Mouse (Mus musculus): ENCODE results near the gene Lamc3.
"Not testable (repeated sequence)": the region's sequence is repeated elsewhere in the genome, so short reads cannot be mapped to it uniquely, and the experiment has no call there.

The Lamc3 gene

GRCm38 (mm10) chr2:31878610-31879009 lies 8.5 kb upstream of the Lamc3 start:
- no peak for DNase-seq

DNA sequence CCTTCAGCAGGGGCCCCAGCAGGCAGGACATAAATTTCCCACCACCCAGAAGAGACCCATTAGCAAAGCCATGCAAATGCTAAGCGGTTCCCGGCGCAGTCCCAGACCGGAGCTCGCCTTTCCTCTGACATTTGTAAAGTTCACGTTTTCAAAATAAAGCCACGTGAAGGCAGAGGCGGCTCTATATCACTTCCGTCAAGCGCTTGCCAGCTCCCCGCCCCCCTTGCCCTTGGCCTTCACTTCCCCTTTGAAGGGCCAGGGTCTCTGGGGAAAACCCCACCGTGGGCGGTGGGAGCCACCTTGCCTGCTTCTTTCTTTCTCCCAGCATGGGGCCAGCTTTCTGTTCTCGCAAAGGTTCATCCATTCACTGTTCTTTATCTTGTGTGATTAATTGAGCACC lies 6.2 kb upstream of the Lamc3 start:
- peak; percentile 56 for DNase-seq

- no peak for DNase-seq
Measured at GRCm38 (mm10) chr2:31883061-31883460, 4.0 kb upstream of the Lamc3 start.

DNA sequence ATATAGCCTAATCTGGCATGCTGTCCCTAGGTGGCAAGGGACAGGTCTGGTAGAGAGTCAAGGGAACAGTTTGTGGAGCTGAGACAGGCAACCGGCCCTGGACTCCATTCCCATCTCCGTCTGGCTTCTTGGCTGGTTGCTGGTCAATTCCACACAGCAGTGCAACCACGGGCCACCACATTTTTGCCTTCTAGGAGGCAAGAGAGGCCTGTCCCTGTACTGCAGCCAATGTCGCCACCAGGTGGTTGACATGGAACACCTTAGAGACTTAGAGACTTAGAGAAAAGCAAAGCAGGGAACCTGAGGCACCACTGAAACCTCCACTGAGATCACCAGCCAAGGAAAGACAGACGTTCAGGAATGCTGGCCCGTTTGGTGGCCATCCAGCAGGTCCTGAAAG lies 2.3 kb upstream of the Lamc3 start:
- DNase-seq = peak; percentile 75

DNA sequence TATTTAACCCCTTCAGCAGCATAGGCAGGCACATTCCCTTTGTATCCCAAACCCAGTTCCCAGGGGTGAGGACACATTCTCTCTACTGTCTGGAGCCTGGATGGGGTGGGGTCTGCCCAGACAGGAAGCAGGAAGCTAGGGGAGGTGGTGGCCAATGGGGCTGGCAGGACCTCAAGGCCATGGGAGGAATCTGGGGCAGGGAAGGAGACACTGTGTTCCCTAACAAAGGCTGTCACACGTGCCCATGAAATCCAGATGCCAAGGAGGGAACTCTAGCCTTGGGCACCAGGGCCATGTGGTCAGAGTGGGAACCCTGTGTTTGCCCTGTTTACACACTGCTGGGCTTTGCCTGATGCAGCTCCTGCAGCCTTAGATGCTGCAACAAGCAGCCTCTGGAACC lies 1.8 kb downstream of the Lamc3 start:
- no peak for DNase-seq

DNA sequence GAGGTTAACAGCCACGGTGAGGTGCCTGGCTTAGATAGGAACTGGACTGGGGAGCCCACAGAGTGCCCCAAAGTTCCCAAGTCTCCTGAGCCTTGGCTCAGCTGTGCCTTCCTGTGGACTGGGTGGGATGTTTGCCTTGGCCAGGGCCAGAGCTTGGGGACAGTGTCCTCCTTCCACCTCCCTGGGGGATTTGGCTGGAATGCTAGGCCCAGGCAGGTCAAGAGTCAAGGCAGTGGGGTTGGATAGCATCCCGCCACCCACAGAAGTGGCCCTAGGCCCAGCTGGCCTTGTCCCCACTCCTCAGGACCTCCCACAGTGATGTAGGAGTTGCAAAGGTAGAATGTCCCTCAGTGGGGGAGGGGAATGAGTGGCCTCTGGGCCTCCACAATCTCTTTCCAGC lies 4.1 kb downstream of the Lamc3 start:
- no peak for DNase-seq

DNA sequence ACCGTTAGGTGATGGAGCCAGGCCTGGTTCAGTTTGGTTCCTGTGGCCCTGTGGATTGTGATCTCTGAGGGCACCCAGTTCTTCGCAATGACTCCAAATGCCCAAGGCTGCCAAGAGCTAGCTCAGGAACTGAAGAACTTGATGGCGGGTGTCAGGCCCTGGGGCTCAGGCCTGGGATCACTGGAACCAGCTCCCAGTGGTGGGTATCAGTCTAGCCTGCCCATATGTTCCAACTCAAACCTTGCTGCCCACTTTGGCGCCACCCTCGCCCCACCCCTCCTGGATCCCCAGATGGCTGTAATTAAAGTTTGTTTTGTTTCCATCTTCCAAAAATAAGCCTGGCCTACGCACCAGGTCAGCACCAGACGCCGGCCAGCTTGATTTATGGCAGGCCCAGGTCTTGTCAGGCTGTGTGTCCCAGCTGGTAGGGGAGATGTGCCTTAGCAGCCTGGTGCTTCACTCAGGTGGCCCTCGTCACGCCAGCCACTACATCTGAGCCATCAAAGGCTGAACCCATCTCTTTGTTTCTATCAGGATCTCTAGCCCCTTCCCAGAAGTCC lies 6.1 kb downstream of the Lamc3 start:
- DNase-seq = peak; percentile 36

DNA sequence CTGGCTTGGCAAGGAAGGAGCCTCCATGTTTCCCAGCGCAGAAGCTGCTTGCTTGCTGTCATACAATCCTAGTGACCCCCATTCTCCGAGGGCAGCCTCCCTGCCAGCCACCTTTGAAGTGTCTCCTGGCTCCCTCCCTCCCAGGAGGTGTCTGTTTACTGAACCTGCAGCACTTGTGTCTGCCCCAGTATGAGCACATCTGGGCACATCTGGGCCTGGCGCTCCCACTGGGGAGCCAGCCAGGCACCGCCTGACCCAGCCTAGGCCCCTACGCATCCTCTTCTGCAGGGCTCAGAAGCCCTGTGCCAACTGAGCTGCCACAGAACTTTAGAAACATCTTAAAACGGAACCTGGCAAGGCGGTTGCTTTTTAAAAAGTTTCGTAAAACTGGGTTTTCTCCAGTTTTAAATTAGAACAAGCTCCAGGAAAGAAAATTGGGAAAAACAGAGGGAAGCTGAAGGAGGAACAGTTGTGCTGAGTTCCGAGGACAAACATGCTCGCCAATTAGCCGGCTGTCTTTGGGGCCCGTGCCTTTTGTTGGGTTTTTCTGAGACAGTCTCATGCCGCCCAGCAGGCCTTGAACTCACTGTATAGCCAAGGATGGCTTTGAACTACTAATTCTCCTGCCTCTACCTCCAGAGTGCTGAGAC lies 7.3 kb downstream of the Lamc3 start:
- peak; percentile 36 for DNase-seq

DNA sequence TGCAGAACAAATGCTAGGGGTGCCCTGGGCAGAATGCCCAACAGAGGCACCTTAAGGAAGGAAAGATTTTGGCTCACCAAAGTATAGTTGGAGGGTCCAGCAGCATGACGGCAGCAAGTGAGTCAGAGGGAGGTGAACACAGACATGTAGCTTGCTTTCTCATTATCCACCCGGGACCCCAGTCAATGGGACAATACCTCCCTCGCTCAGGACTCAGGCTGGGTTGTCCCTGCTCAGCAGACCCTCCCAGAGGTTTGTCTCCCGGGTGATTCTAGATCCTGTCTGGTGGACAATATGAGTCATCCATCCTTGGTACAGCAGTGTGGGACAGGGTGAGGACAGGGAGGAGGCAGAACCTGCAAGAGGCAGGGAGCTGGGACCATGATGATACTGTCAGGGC lies 13.8 kb downstream of the Lamc3 start:
- no peak for DNase-seq

DNA sequence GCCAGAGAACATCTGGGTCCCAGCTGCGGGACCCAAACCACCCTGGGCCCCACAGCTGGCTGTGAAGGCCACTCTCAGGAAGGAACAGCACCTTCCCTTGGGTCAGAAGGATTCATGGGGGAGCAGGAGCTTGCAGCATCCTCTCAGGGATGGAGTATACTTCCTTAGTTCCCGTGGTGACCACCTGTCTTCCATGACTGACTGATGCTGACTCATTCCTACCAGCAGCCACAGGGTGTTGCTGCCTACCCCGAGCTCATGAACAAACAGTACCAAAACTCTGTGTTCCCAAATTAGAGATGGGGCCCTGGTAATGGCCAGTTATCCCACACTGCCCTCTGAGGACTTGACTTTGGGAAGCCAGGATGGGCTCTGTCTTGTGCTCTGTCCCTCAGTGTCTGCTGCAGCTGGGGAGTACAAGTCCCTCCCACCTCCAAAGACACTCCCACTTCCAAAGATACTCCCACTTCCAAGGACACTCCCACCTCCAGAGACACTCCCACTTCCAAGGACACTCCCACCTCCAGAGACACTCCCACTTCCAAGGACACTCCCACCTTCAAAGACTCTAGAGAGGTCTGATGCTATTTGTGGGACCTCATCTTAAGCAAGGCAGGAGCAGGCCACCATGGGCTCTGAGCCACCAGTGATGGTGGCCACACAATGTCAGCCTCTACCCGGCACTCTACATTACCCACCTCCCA lies 14.7 kb downstream of the Lamc3 start:
- peak; percentile 18 for DNase-seq

GRCm38 (mm10) chr2:31904089-31904488 lies 17.0 kb downstream of the Lamc3 start:
- DNase-seq = peak; percentile 34

- peak; percentile 63 for DNase-seq
Measured at GRCm38 (mm10) chr2:31904622-31905021, 17.5 kb downstream of the Lamc3 start.

- DNase-seq = no peak
Measured at GRCm38 (mm10) chr2:31905682-31906081, 18.6 kb downstream of the Lamc3 start.

- DNase-seq = no peak
Measured at GRCm38 (mm10) chr2:31906407-31906806, 19.3 kb downstream of the Lamc3 start.

DNA sequence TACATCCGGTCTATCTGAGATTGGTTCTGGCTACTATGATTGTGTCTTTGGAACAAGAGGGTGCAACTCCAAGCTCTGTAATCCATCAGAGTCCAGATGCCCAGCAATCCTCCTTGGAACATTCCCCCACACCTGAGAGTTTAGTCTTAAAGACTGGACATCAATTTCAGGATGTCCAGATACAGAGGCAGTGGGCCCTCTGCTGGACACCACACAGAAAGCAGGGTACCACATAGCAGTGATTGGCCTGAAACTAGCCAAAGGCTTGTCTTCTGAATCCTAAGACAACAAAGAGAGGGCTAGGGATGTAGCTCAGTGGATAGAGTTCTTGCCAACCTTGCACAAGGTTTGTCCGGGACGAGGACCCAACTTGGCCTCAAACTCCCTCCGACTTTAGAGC lies 25.5 kb downstream of the Lamc3 start:
- peak; percentile 62 for DNase-seq

DNA sequence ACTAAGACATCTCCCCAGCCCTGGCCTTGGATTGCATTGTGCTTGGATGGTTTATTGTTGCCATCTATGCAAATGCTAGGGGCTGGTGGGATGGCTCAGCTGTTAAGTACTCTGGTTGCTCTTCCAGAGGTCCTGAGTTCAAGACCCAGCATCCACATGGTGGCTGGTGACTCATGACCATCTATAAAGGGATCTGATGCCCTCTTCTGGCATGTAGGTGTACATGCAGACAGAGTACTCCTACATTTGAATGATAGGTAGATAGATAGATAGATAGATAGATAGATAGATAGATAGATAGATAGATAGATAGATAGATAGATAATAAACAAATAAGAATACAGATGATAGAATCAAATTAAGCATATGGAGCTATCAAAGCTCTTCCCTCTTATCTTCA lies 27.1 kb downstream of the Lamc3 start:
- not testable (repeated sequence) for DNase-seq

DNA sequence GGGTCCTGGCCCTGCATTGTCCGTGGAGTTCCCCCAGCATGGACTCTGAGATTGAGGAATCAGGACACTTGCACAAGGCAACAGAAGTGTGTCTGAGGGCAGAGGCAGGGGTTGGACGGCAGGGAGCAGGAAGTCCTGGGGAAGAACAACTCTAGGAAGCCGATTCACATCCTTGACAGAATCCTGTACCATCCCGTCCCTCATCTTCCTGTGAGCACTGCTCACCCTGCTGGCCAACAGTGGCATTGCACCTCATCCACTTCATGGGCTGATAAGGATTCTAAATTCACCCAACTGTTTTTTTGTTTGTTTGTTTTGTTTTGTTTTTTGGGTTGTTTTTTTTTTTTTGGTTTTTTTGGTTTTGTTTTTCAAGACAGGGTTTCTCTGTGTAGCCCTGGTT lies 28.0 kb downstream of the Lamc3 start:
- peak; percentile 84 for DNase-seq

- DNase-seq = peak; percentile 51
Measured at GRCm38 (mm10) chr2:31917636-31918035, 30.5 kb downstream of the Lamc3 start.

GRCm38 (mm10) chr2:31923645-31924044 lies 36.6 kb downstream of the Lamc3 start:
- no peak for DNase-seq

DNA sequence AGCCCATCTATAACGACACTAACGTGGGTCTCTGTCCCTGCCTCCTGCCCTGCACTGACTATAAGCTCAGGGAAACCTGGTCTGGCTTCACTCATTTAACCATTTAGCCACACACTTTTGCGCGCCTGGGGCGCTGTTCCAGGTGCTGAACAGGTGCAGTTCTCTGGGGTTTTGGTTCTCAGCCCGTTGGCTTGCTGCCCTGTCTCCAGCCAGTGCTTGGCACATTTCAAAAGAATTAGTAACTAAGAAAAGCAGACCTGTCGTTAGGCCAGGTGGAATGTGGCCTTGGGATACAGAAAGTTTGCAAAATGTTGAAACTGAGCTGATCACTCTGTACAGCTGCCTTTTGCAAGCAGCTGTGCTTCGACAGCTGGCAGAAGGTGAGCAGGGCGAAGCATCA lies 37.7 kb downstream of the Lamc3 start:
- DNase-seq = peak; percentile 27

DNA sequence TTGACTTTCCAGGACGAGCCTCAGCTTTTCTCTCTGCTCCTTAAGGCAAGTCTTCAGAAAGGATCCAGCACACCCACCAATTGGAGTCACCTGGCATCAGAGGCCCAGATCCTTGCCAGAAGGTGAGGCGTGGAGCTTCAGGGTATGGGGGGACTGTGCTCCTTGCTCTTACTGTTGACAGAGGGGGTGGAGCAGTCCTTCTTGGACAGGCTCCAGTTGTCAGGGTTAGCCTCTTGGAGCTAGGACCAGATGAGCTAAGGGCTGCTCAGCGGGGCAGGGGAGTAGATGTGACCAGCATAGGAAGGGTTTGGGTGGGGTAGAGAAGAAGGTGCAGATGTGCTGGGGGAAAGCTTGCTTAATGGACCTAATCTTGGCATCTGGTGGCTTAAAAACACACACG lies 38.8 kb downstream of the Lamc3 start:
- no peak for DNase-seq

DNA sequence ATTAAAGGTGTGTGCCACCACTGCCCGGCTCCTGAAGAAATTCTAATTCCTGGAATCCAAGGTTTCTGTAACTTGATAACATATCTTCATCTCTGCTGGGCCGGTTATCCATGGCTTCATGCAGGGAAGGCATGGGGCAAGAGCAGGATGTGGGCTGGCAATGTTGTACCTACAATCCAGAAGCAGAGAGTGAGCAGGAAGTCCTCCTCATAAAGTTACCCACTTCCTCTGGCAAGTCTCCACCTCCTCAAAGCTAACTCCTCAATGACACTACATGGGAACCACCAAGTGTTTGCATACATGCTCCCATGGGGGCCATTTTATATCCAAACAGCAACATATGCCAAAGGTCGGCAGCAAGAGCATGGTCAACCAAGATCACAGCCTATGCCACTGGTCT lies 42.6 kb downstream of the Lamc3 start:
- DNase-seq = no peak

GRCm38 (mm10) chr2:31934551-31934950 lies 47.5 kb downstream of the Lamc3 start:
- no peak for DNase-seq

- peak; percentile 14 for DNase-seq
Measured at GRCm38 (mm10) chr2:31935054-31935453, 48.0 kb downstream of the Lamc3 start.

- no peak for DNase-seq
Measured at GRCm38 (mm10) chr2:31938298-31938697, 51.2 kb downstream of the Lamc3 start.

Data from embryo, embryonic 11 days (tissue).